In genomic region chr3:154293839-154294490, GRCm38 (mm10) we compare ENCODE assay signal across 30 mouse cellular contexts. TPM values are rescaled to one million over a fixed set of nuclear protein-coding genes. Genes with fewer than 3 reads are reported as not detected.
DNase-seq lines count a peak whose midpoint lies in the region; ATAC-seq and TF ChIP-seq lines count a peak whose summit lies in the region.
"Had no signal": no experiment of that assay in that cellular context is flagged by ENCODE, and none has a peak within 500 bp of the region (broad histone marks: within the 10 kb centered on the region; RNA-seq: fewer than 3 reads in every experiment).

No protein-coding gene starts in this region.

- H3K4me1 ChIP-seq in stomach, postnatal 0 days (replicated peaks; ENCODE audit: control insufficient read depth, insufficient read depth), result no peaks in the 10 kb centered on the region
- H3K4me1 ChIP-seq in kidney, embryonic 15.5 days, result no peaks in the 10 kb centered on the region
- H3K4me1 ChIP-seq: heart, embryonic 15.5 days; midbrain, embryonic 12.5 days had no signal

- H3K27me3 ChIP-seq in stomach, postnatal 0 days (ENCODE audit: control insufficient read depth, insufficient read depth, low read length), result no peaks in the 10 kb centered on the region
- peaks cover 15% of the 10 kb centered on the region for H3K27me3 ChIP-seq in kidney, embryonic 15.5 days
- H3K27me3 ChIP-seq: liver, embryonic 13.5 days; Patski had no signal

- no peaks in the 10 kb centered on the region for H3K36me3 ChIP-seq in stomach, postnatal 0 days (ENCODE audit: control insufficient read depth, insufficient read depth, low read length)
- no peaks in the 10 kb centered on the region for H3K36me3 ChIP-seq in kidney, embryonic 15.5 days
- H3K36me3 ChIP-seq: embryonic facial prominence, embryonic 13.5 days; heart, embryonic 15.5 days; limb, embryonic 13.5 days; liver, embryonic 13.5 days; midbrain, embryonic 12.5 days had no signal

- no peak for TF ChIP-seq EP300 in stomach, postnatal 0 days (optimal IDR thresholded peaks at IDR 0.05)

- WGBS in stomach, postnatal 0 days, result 47% methylated on average over 9 of the region's 9 CpGs
- WGBS in kidney, embryonic 15.5 days, result 75% methylated on average over 9 of the region's 9 CpGs

- peak; percentile 21 for TF ChIP-seq CTCF in stomach, postnatal 0 days (IDR thresholded peaks at IDR 0.05; ENCODE audit: low read depth)

- H3K4me3 ChIP-seq in stomach, postnatal 0 days (ENCODE audit: low read depth, low read length), result no peak overlapping the region
- H3K4me3 ChIP-seq in kidney, embryonic 15.5 days (replicated peaks), result no peak overlapping the region
- H3K4me3 ChIP-seq: embryonic facial prominence, embryonic 13.5 days; gastrocnemius, adult 2 months; heart, embryonic 15.5 days; limb, embryonic 13.5 days; liver, embryonic 13.5 days; midbrain, embryonic 12.5 days had no signal

- H3K9me3 ChIP-seq in stomach, postnatal 0 days (ENCODE audit: control insufficient read depth, low read length), result no peaks in the 10 kb centered on the region
- no peaks in the 10 kb centered on the region for H3K9me3 ChIP-seq in kidney, embryonic 15.5 days (replicated peaks)
- H3K9me3 ChIP-seq: embryonic facial prominence, embryonic 13.5 days; heart, embryonic 15.5 days; limb, embryonic 13.5 days; liver, embryonic 13.5 days; midbrain, embryonic 12.5 days had no signal

- H3K27ac ChIP-seq in stomach, postnatal 0 days (replicated peaks), result no peak overlapping the region
- H3K27ac ChIP-seq in kidney, embryonic 15.5 days, result no peak overlapping the region
- H3K27ac ChIP-seq: embryonic facial prominence, embryonic 13.5 days; gastrocnemius, adult 2 months; heart, embryonic 15.5 days; hindbrain, embryonic 14.5 days; limb, embryonic 13.5 days; liver, embryonic 13.5 days; midbrain, embryonic 12.5 days had no signal

- no peak for ATAC-seq in stomach, postnatal 0 days (ENCODE audit: low FRiP score, low TSS enrichment)
- no peak for ATAC-seq in kidney, embryonic 15.5 days (replicated peaks; ENCODE audit: low FRiP score)
- ATAC-seq: CD4-positive, CD25-positive, alpha-beta regulatory T cell, adult 4 months; forebrain, embryonic 16.5 days; inflammation-experienced regulatory T-cells, adult 6 months; Patski had no signal

- peak; percentile 19 for DNase-seq in layer of hippocampus, adult 9-11 months
- DNase-seq in layer of hippocampus, postnatal 14 days (ENCODE audit: low spot score in 2 of 2), result no peak
- peak; percentile 89 for DNase-seq in NIH3T3 (ENCODE audit: low read depth)
- peak; percentile 9 to 42 for DNase-seq in left cerebral cortex, adult 9 months (ENCODE audit: low spot score in 2 of 2)
- no peak for DNase-seq in stomach, postnatal 0 days (ENCODE audit: low spot score)
- no peak for DNase-seq in liver
- DNase-seq: adrenal gland, adult 2 months; cerebellum, adult 18-20 months; cerebellum, postnatal 14 days; gastrocnemius, adult 2 months; heart, postnatal 36 days; kidney, adult 2 months; kidney, postnatal 14 days; layer of hippocampus, postnatal 36 days; liver, embryonic 13.5 days; lung, adult 2 months; lung, postnatal 14 days had no signal

- no peak overlapping the region for H3K4me2 ChIP-seq in stomach, postnatal 0 days (replicated peaks; ENCODE audit: low read depth)
- H3K4me2 ChIP-seq in kidney, embryonic 15.5 days, result no peak overlapping the region
- H3K4me2 ChIP-seq: embryonic facial prominence, embryonic 13.5 days; heart, embryonic 15.5 days; hindbrain, embryonic 14.5 days; limb, embryonic 13.5 days; liver, embryonic 13.5 days; midbrain, embryonic 12.5 days had no signal

- no peak overlapping the region for H3K9ac ChIP-seq in stomach, postnatal 0 days (ENCODE audit: low read length)
- H3K9ac ChIP-seq in kidney, embryonic 15.5 days, result no peak overlapping the region
- H3K9ac ChIP-seq: embryonic facial prominence, embryonic 13.5 days; heart, embryonic 15.5 days; hindbrain, embryonic 14.5 days; limb, embryonic 13.5 days; liver, embryonic 13.5 days; midbrain, embryonic 12.5 days had no signal

RNA-seq across cellular contexts. Expression of gene Lhx8, which starts 36.5 kb away (rescaled TPM):
- not detected for total RNA-seq in layer of hippocampus, postnatal 14 days (2021)
- polyA plus RNA-seq in stomach, postnatal 0 days (2015; fragmentation: Nextera tagmentation; extraction: Ambion mirVana), result not detected in 2 replicates
- polyA plus RNA-seq in kidney, embryonic 15.5 days (2015; fragmentation: Nextera tagmentation; extraction: Ambion mirVana), result not detected in 2 replicates
- total RNA-seq: heart, postnatal 36 days; layer of hippocampus, postnatal 36 days; megakaryocyte progenitor cell, adult 5-6 weeks; neutrophil, adult 5-6 weeks had no signal
- polyA plus RNA-seq: CD4-positive, CD25-positive, alpha-beta regulatory T cell, adult 4 months; hindbrain, embryonic 14.5 days; inflammation-experienced regulatory T-cells, adult 6 months; liver, embryonic 13.5 days; Patski; stomach, embryonic 16.5 days had no signal

Comparison
In these comparisons a context has a peak if more than half of its experiments do, and no peak if none do; other contexts are left out.
1. DNase-seq: peak in layer of hippocampus, adult 9-11 months (single experiment), NIH3T3 (single experiment) and left cerebral cortex, adult 9 months (2 of 2); none in layer of hippocampus, postnatal 14 days (0 of 2), stomach, postnatal 0 days (single experiment) and liver (single experiment).